Mouse (Mus musculus) frontal cortex, postnatal 10 days (tissue): ENCODE measurements around the gene Capn8.

Source experiments
- DNase-seq, 2 experiments: peaks; one replicate each; pipeline ENCODE4 v3.0.0; 2022; ENCODE audit warnings: low spot score in 2 of 2, mixed read lengths in 1 of 2

Gene Capn8

GRCm38 (mm10) chr1:182679169-182679568, 114.4 kb downstream of the Capn8 start:
- no peak for DNase-seq

GRCm38 (mm10) chr1:182679582-182679981, 114.8 kb downstream of the Capn8 start:
- no peak for DNase-seq
